Mouse (Mus musculus) MEL (cell line): ENCODE results near the gene Selplg.

ENCODE experiments used
- BHLHE40 ChIP-seq: IDR thresholded peaks from 2 replicates; pipeline ENCODE4 v1.6.1; 2012; ENCODE audit warnings: low read depth, mild to moderate bottlenecking, inconsistent platforms, low read length, improper control_type of control experiment, borderline replicate concordance
- CTCF ChIP-seq, 3 experiments: IDR thresholded peaks in 2 of 3; conservative IDR thresholded peaks in 1 of 3; 2 replicates each; pipeline ENCODE4 v1.5.1; 2011 to 2012; ENCODE audit warnings: low read length in 3 of 3, low read depth in 2 of 3, mild to moderate bottlenecking in 2 of 3, improper control_type of control experiment in 1 of 3, inconsistent platforms in 1 of 3, mixed read lengths in 1 of 3, moderate library complexity in 1 of 3; ENCODE audit not compliant: control insufficient read depth in 1 of 3, insufficient read depth in 1 of 3, poor library complexity in 1 of 3, severe bottlenecking in 1 of 3
- MAFK ChIP-seq: IDR thresholded peaks from 2 replicates; pipeline ENCODE4 v1.6.1; 2011; ENCODE audit warnings: low read depth, mild to moderate bottlenecking, low read length, improper control_type of control experiment, borderline replicate concordance
- MXI1 ChIP-seq: IDR thresholded peaks from 2 replicates; pipeline ENCODE4 v1.6.1; 2011; ENCODE audit warnings: mild to moderate bottlenecking, low read depth, low read length, improper control_type of control experiment
- POLR2A ChIP-seq, 2 experiments: IDR thresholded peaks; 2 replicates each; pipeline ENCODE4 v1.6.1; 2011 to 2012; ENCODE audit warnings: low read length in 2 of 2, mild to moderate bottlenecking in 2 of 2, control low read depth in 1 of 2, improper control_type of control experiment in 1 of 2, low read depth in 1 of 2, moderate library complexity in 1 of 2; ENCODE audit not compliant: control insufficient read depth in 1 of 2, insufficient read depth in 1 of 2, poor library complexity in 1 of 2
- USF2 ChIP-seq, 2 experiments: IDR thresholded peaks; 2 replicates each; pipeline ENCODE4 v1.6.1; 2011 to 2012; ENCODE audit warnings: improper control_type of control experiment in 2 of 2, low read length in 2 of 2, borderline replicate concordance in 1 of 2, inconsistent platforms in 1 of 2, low read depth in 1 of 2, mild to moderate bottlenecking in 1 of 2; ENCODE audit not compliant: insufficient read depth in 1 of 2

GRCm38 (mm10) chr5:113768806-113769205 lies 63.6 kb downstream of the Selplg start:
- TF ChIP-seq BHLHE40 = no peak
- TF ChIP-seq CTCF (IDR thresholded peaks at IDR 0.05 in 2 of 3, conservative IDR thresholded peaks at IDR 0.05 in 1 of 3; ENCODE audit: control insufficient read depth in 1 of 3, insufficient read depth in 1 of 3, low read depth in 2 of 3, low read length in 3 of 3, poor library complexity in 1 of 3, severe bottlenecking in 1 of 3) = no peak
- no peak for TF ChIP-seq MXI1
- TF ChIP-seq MAFK = no peak
- TF ChIP-seq POLR2A (IDR thresholded peaks at IDR 0.05; ENCODE audit: control insufficient read depth in 1 of 2, insufficient read depth in 1 of 2, low read depth in 1 of 2, low read length in 2 of 2, poor library complexity in 1 of 2) = no peak
- no peak for TF ChIP-seq USF2 (IDR thresholded peaks at IDR 0.05; ENCODE audit: borderline replicate concordance in 1 of 2, insufficient read depth in 1 of 2, low read depth in 1 of 2, low read length in 2 of 2)
